Comparison of ENCODE assay signal across 14 mouse cellular contexts in genomic region chr6:115649792-115650365, GRCm38 (mm10). TPM values are rescaled to one million over a fixed set of nuclear protein-coding genes. Genes with fewer than 3 reads are reported as not detected.
DNase-seq lines count a peak whose midpoint lies in the region; ATAC-seq and TF ChIP-seq lines count a peak whose summit lies in the region.
"Had no signal": no experiment of that assay in that cellular context is flagged by ENCODE, and none has a peak within 500 bp of the region (broad histone marks: within the 10 kb centered on the region; RNA-seq: fewer than 3 reads in every experiment).

No protein-coding gene starts in this region.

- ATAC-seq in intestine, embryonic 15.5 days: no peak
- ATAC-seq in megakaryocyte progenitor cell, adult 5-6 weeks (replicated peaks; ENCODE audit: poor library complexity): 0 out of 2 replicates have a peak, but pooled peaks have one; percentile 12

- intact Hi-C loops in heart, adult 2 months (cut with DNase I): no loop called here
- intact Hi-C loops in heart, postnatal 10 days (cut with DNase I): no loop called here
- intact Hi-C loops in left cerebral cortex, postnatal 10 days (cut with DNase I): no loop called here

- no peak for DNase-seq in heart, adult 2 months
- DNase-seq in heart, postnatal 10 days: no peak
- DNase-seq in left cerebral cortex, postnatal 10 days (ENCODE audit: extremely low spot score in 1 of 2, low spot score in 2 of 2): no peak
- DNase-seq in adrenal gland, postnatal 25 days: no peak
- no peak for DNase-seq in MN1 (ENCODE audit: low spot score)
- DNase-seq: cerebellum, postnatal 36 days; layer of hippocampus, postnatal 36 days; midbrain, embryonic 14.5 days; right cerebral cortex, postnatal 14 days had no signal

- peaks cover 7% of the 10 kb centered on the region for H3K79me2 ChIP-seq in heart, adult 2 months (replicated peaks; ENCODE audit: control insufficient read depth, insufficient read depth, low read length)

- TF ChIP-seq CTCF in heart, adult 2 months (IDR thresholded peaks at IDR 0.05): no peak
- no peak for TF ChIP-seq CTCF in E14TG2a.4 (conservative IDR thresholded peaks at IDR 0.05; ENCODE audit: low read length)

- no peak overlapping the region for H3K4me2 ChIP-seq in intestine, embryonic 15.5 days (replicated peaks)

- no peaks in the 10 kb centered on the region for H3K9me3 ChIP-seq in E14TG2a.4 (ENCODE audit: low read length)
- no peaks in the 10 kb centered on the region for H3K9me3 ChIP-seq in intestine, embryonic 15.5 days
- H3K9me3 ChIP-seq: hindbrain, embryonic 10.5 days had no signal

- H3K4me3 ChIP-seq in heart, adult 2 months: no peak overlapping the region
- H3K4me3 ChIP-seq in E14TG2a.4 (replicated peaks; ENCODE audit: low read length): 0 out of 2 replicates have a peak overlapping the region, but pooled peaks have one; percentile 14
- H3K4me3 ChIP-seq in intestine, embryonic 15.5 days (replicated peaks): no peak overlapping the region
- H3K4me3 ChIP-seq: hindbrain, embryonic 10.5 days had no signal

- H3K27me3 ChIP-seq in heart, adult 2 months (ENCODE audit: control insufficient read depth, insufficient read depth, low read length): no peaks in the 10 kb centered on the region
- H3K27me3 ChIP-seq in E14TG2a.4 (ENCODE audit: insufficient read depth, low read length): no peaks in the 10 kb centered on the region
- H3K27me3 ChIP-seq in intestine, embryonic 15.5 days (replicated peaks): no peaks in the 10 kb centered on the region

- H3K4me1 ChIP-seq in heart, adult 2 months (ENCODE audit: control insufficient read depth, insufficient read depth, low read length): peaks cover 24% of the 10 kb centered on the region
- peaks cover 99% of the 10 kb centered on the region for H3K4me1 ChIP-seq in E14TG2a.4 (replicated peaks; ENCODE audit: low read depth, low read length)
- peaks cover 21% of the 10 kb centered on the region for H3K4me1 ChIP-seq in intestine, embryonic 15.5 days (replicated peaks)

- no peak for TF ChIP-seq EP300 in heart, adult 2 months (IDR thresholded peaks at IDR 0.05; ENCODE audit: insufficient read depth, low read depth, low read length)

- WGBS in heart, adult 2 months: 9% methylated on average over 1 of the region's 1 CpGs
- WGBS in intestine, embryonic 15.5 days: 68% methylated on average over 1 of the region's 1 CpGs

- peaks cover 29% of the 10 kb centered on the region for H3K36me3 ChIP-seq in heart, adult 2 months (ENCODE audit: control insufficient read depth, insufficient read depth, low read length)
- H3K36me3 ChIP-seq in E14TG2a.4 (ENCODE audit: insufficient read depth, low read length): peaks cover 6% of the 10 kb centered on the region
- H3K36me3 ChIP-seq in intestine, embryonic 15.5 days: no peaks in the 10 kb centered on the region
- H3K36me3 ChIP-seq: hindbrain, embryonic 10.5 days had no signal

- H3K9ac ChIP-seq in heart, adult 2 months (ENCODE audit: low read depth, low read length): no peak overlapping the region
- H3K9ac ChIP-seq in intestine, embryonic 15.5 days: no peak overlapping the region

- H3K27ac ChIP-seq in heart, adult 2 months: peak overlapping the region; percentile 13
- 0 out of 2 replicates have a peak overlapping the region, but pooled peaks have one; percentile 20 for H3K27ac ChIP-seq in intestine, embryonic 15.5 days
- H3K27ac ChIP-seq: hindbrain, embryonic 10.5 days had no signal

- TF ChIP-seq POLR2A in heart, adult 2 months (IDR thresholded peaks at IDR 0.05; ENCODE audit: insufficient read depth, low read depth, low read length): no peak

RNA-seq across cellular contexts. Expression of gene Raf1, which starts 26.6 kb away (rescaled TPM):
- total RNA-seq in heart, adult 2 months (2021): 100 to 1,000 TPM; 103 to 109 TPM
- polyA plus RNA-seq in heart, adult 2 months (2012; rRNA removed): 145 and 186 TPM in 2 replicates
- total RNA-seq in heart, postnatal 10 days (2021): 100 to 1,000 TPM; 111 to 119 TPM
- polyA plus RNA-seq in intestine, embryonic 15.5 days (2015; fragmentation: Nextera tagmentation; extraction: Ambion mirVana): 76.2 and 79.5 TPM in 2 replicates
- 95.4 and 118 TPM in 2 replicates for total RNA-seq in megakaryocyte progenitor cell, adult 5-6 weeks (2015)
- total RNA-seq in megakaryocyte progenitor cell, adult 5-6 weeks (2017): 66.7 and 79.8 TPM in 2 replicates
- total RNA-seq in left cerebral cortex, postnatal 10 days (2021): 100 to 1,000 TPM; 121 to 132 TPM
- 115 and 155 TPM in 2 replicates for total RNA-seq in adrenal gland, postnatal 25 days (2021)

RNA-seq across cellular contexts. Expression of gene Mkrn2, which starts 48.2 kb away (rescaled TPM):
- total RNA-seq in heart, adult 2 months (2021): 10 to 100 TPM; 36.4 to 45.2 TPM
- 105 and 119 TPM in 2 replicates for polyA plus RNA-seq in heart, adult 2 months (2012; rRNA removed)
- total RNA-seq in heart, postnatal 10 days (2021): 10 to 100 TPM; 28.2 to 31.3 TPM
- polyA plus RNA-seq in intestine, embryonic 15.5 days (2015; fragmentation: Nextera tagmentation; extraction: Ambion mirVana): 22.5 and 23.0 TPM in 2 replicates
- total RNA-seq in megakaryocyte progenitor cell, adult 5-6 weeks (2015): 10.6 and 12.2 TPM in 2 replicates
- 13.5 and 27.0 TPM in 2 replicates for total RNA-seq in megakaryocyte progenitor cell, adult 5-6 weeks (2017)
- 10 to 100 TPM; 36.0 to 39.5 TPM for total RNA-seq in left cerebral cortex, postnatal 10 days (2021)
- total RNA-seq in adrenal gland, postnatal 25 days (2021): 43.1 and 47.8 TPM in 2 replicates

RNA-seq across cellular contexts. Expression of gene Mkrn2os, which starts 57.5 kb away (rescaled TPM):
- total RNA-seq in heart, adult 2 months (2021): under 1 TPM; 0.55 to 0.84 TPM
- 1.9 and 2.3 TPM in 2 replicates for polyA plus RNA-seq in heart, adult 2 months (2012; rRNA removed)
- total RNA-seq in heart, postnatal 10 days (2021): under 1 TPM in 1 of 2 experiments, not detected in 1; 0.17 TPM
- polyA plus RNA-seq in intestine, embryonic 15.5 days (2015; fragmentation: Nextera tagmentation; extraction: Ambion mirVana): 33.1 and 36.9 TPM in 2 replicates
- total RNA-seq in megakaryocyte progenitor cell, adult 5-6 weeks (2015): not detected in 2 replicates
- not detected in 2 replicates for total RNA-seq in megakaryocyte progenitor cell, adult 5-6 weeks (2017)
- total RNA-seq in left cerebral cortex, postnatal 10 days (2021): not detected
- total RNA-seq in adrenal gland, postnatal 25 days (2021): not detected in 2 replicates
- total RNA-seq: layer of hippocampus, postnatal 36 days had no signal
- polyA plus RNA-seq: erythroblast, embryonic 14.5 days had no signal
